Mouse (Mus musculus) layer of hippocampus, adult 6 months (tissue): ENCODE data around the gene Cyp3a57. TPM values are rescaled to one million over a fixed set of nuclear protein-coding genes. Genes with fewer than 3 reads are reported as not detected.

Experiments used
- long read RNA-seq, 2 experiments: library from polyadenylated mRNA; unstranded; transcript quantifications; one replicate each; pipeline ENCODE4 v2.0.0; 2019 to 2020
- polyA plus RNA-seq: library from polyadenylated mRNA; unstranded; fragments of <200 nt; fragmentation: Nextera tagmentation; gene quantifications from 2 replicates; pipeline ENCODE4 v1.2.3, GENCODE M21; 2021

Gene Cyp3a57
- polyA plus RNA-seq: not detected in 2 replicates
- long read RNA-seq, experiment 1: 0 reads
- long read RNA-seq, experiment 2: 0 reads

GRCm38 (mm10) chr5:145344941-145345340, at the start of gene Cyp3a57:
TSS of gene Cyp3a57 (plus strand) at chr5:145345279.

Other genes with a start within 250 kb of the Cyp3a57 start
- gene Arpc1b, start 231.1 kb upstream of the Cyp3a57 start, polyA plus RNA-seq: 53.5 and 59.1 TPM in 2 replicates
- 64.7 and 65.6 TPM in 2 replicates for gene Pdap1, start 205.0 kb upstream of the Cyp3a57 start, polyA plus RNA-seq
- 105 and 112 TPM in 2 replicates for gene Bud31, start 204.9 kb upstream of the Cyp3a57 start, polyA plus RNA-seq
- 14.1 and 16.0 TPM in 2 replicates for gene Ptcd1, start 178.2 kb upstream of the Cyp3a57 start, polyA plus RNA-seq
- 4.2 and 5.7 TPM in 2 replicates for gene Cpsf4, start 178.1 kb upstream of the Cyp3a57 start, polyA plus RNA-seq
- 1,254 and 1,419 TPM in 2 replicates for gene Atp5j2, start 153.2 kb upstream of the Cyp3a57 start, polyA plus RNA-seq
- 8.9 and 9.7 TPM in 2 replicates for gene Zkscan14, start 143.4 kb upstream of the Cyp3a57 start, polyA plus RNA-seq
- 6.0 and 6.5 TPM in 2 replicates for gene Zkscan5, start 140.7 kb upstream of the Cyp3a57 start, polyA plus RNA-seq
- 17.7 and 18.9 TPM in 2 replicates for gene Zfp655, start 113.6 kb upstream of the Cyp3a57 start, polyA plus RNA-seq
- gene Zscan25, start 64.8 kb upstream of the Cyp3a57 start, polyA plus RNA-seq: 1.1 TPM in 2 replicates
- gene Cyp3a16, start 124.4 kb downstream of the Cyp3a57 start, polyA plus RNA-seq: not detected in 2 replicates
- not detected in 2 replicates for gene Cyp3a41b, start 239.5 kb downstream of the Cyp3a57 start, polyA plus RNA-seq